Mouse (Mus musculus) midbrain, embryonic 16.5 days (tissue): Measurements from ENCODE around the gene Slc25a45. TPM values are rescaled to one million over a fixed set of nuclear protein-coding genes. Genes with fewer than 3 reads are reported as not detected.

Experiments
- ATAC-seq: fragments of 200-750 bp; cut with Nextera tagmentation; 2 replicates; pipeline ENCODE4 v1.8.0; 2017; ENCODE audit warnings: moderate TSS enrichment
- H3K27ac ChIP-seq: fragments of 300-500 bp; sonication (generic); 2 replicates; pipeline ENCODE4 v1.5.1; 2014; ENCODE audit warnings: mild to moderate bottlenecking, low read length, mixed read lengths
- H3K27me3 ChIP-seq: fragments of 300-500 bp; sonication (generic); 2 replicates; pipeline ENCODE4 v1.6.1; 2014; ENCODE audit warnings: low read depth, low read length, mixed read lengths; ENCODE audit not compliant: control insufficient read depth, insufficient read depth
- H3K36me3 ChIP-seq: fragments of 300-500 bp; sonication (generic); 2 replicates; pipeline ENCODE4 v1.6.1; 2014; ENCODE audit warnings: mild to moderate bottlenecking, low read length, moderate library complexity, mixed read lengths; ENCODE audit not compliant: control insufficient read depth, insufficient read depth
- H3K4me1 ChIP-seq: fragments of 300-500 bp; sonication (generic); 2 replicates; pipeline ENCODE4 v1.6.1; 2014; ENCODE audit warnings: mild to moderate bottlenecking, low read length, mixed read lengths; ENCODE audit not compliant: control insufficient read depth, insufficient read depth
- H3K4me2 ChIP-seq: fragments of 300-500 bp; sonication (generic); 2 replicates; pipeline ENCODE4 v1.6.1; 2014; ENCODE audit warnings: mild to moderate bottlenecking, low read length, mixed read lengths
- H3K4me3 ChIP-seq: fragments of 300-500 bp; sonication (generic); 2 replicates; pipeline ENCODE4 v1.5.1; 2014; ENCODE audit warnings: low read depth, mild to moderate bottlenecking, low read length, moderate library complexity, mixed read lengths
- H3K9ac ChIP-seq: fragments of 300-500 bp; sonication (generic); 2 replicates; pipeline ENCODE4 v1.6.1; 2014; ENCODE audit warnings: low read depth, low read length, mixed read lengths
- H3K9me3 ChIP-seq: fragments of 300-500 bp; sonication (generic); replicated peaks from 2 replicates; pipeline ENCODE4 v1.6.1; 2014; ENCODE audit warnings: mild to moderate bottlenecking, low read length, mixed read lengths; ENCODE audit not compliant: control insufficient read depth, poor library complexity, severe bottlenecking
- WGBS: fragments of 180-500 bp; shearing (Covaris S2); extraction: QIAGEN DNeasy Blood & Tissue Kit; methylation state at CpG from one replicate; pipeline ENCODE4 v1.1.7; 2014; 5-methylcytosine and 5-hydroxymethylcytosine counted together
- polyA plus RNA-seq: library from polyadenylated mRNA; unstranded; fragments of >200 nt; fragmentation: Nextera tagmentation; extraction: Ambion mirVana; gene quantifications from 2 replicates; pipeline ENCODE4 v1.2.1, GENCODE M21; 2015

Slc25a45 gene
- polyA plus RNA-seq, 1 experiment from 2014 or later = 2.0 TPM

DNA sequence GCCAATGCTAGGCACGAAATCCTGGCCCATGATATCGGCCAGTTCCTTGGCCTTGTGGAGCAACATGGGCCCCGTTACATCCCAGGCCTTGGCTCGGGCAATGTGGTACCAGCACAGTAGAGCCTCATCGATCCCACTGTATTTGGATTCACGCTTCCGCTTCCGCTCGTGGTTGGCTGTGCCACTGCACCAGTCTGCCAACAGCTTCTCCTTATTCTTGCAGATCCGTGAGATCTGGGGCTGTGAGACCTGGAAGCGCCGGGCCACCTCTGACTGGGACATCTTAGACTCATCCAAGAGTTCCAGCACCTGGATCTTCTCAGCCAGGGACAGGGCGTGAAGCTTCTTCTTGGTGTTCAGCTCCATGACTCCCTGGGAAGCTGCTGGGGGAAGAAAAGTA, 15.1 kb downstream of the Slc25a45 start:
- peaks cover 25% of the 10 kb centered on the region for H3K4me1 ChIP-seq
- H3K36me3 ChIP-seq = peaks cover 15% of the 10 kb centered on the region; the same call in 1 of the 2 replicates
- peak overlapping the region; percentile 69 for H3K4me3 ChIP-seq
- peak overlapping the region; percentile 91 for H3K9ac ChIP-seq
- ATAC-seq = no peak
- H3K27ac ChIP-seq = peak overlapping the region; percentile 86
- WGBS = 91% methylated on average over 13 of the region's 13 CpGs
- peak overlapping the region; percentile 79 for H3K4me2 ChIP-seq
- H3K9me3 ChIP-seq = no peaks in the 10 kb centered on the region
- no peaks in the 10 kb centered on the region for H3K27me3 ChIP-seq

GRCm38 (mm10) chr19:5893282-5894001, 15.8 kb downstream of the Slc25a45 start:
- Histone ChIP-seq H3K4me1 (peaks cover 25% of the 10 kb centered on the region), H3K27ac (peak overlapping the region; percentile 86), H3K9me3 (no peaks in the 10 kb centered on the region), H3K27me3 (no peaks in the 10 kb centered on the region), H3K36me3 (peaks cover 18% of the 10 kb centered on the region; the same call in 1 of the 2 replicates), H3K9ac (peak overlapping the region; percentile 91), H3K4me2 (peak overlapping the region; percentile 79), H3K4me3 (peak overlapping the region; percentile 69)
- peak; percentile 66 for ATAC-seq
- 11% methylated on average over 18 of the region's 31 CpGs for WGBS

DNA sequence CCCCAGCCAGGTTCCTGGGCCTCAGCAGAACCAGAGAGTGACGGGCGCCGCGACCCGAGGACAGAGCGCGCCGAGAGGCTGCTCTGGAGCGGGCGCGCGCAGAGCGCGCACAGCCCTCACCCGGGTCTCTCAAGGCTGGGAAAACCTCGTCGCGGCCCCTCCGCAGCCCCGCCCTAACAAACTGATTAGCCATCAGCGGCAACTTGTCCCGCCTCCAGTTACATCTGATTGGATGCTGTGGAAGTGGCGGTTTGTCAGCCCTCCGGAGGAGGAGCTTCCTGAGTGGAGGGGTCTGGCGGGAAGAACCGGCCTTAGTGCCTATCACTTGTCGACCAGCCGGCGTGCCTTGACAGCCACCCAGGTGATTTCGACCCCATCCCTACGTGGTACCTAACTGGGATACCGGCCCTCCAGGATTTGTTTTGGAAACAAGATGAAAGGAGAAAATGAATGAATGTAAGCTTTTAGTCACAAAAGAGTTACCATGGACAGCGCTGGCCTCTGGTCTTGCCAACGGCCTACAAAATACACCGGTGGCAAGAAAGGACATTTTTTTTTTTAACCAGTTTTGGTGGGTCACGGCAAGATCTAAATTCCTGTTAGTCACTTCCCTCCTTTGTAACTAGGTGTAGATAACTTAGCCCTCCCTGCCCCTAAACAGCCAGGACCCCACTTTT, 16.5 kb downstream of the Slc25a45 start, which contains the start of gene Tigd3:
Gene Tigd3 (minus strand): TSS at position 148 of the 677 bp plus-strand sequence.
- WGBS = 5% methylated on average over 33 of the region's 36 CpGs
- Histone ChIP-seq H3K36me3 (peaks cover 21% of the 10 kb centered on the region; the same call in 1 of the 2 replicates), H3K27me3 (no peaks in the 10 kb centered on the region), H3K9me3 (no peaks in the 10 kb centered on the region), H3K27ac (peak within 1 kb of the TSS; percentile 86), H3K4me1 (peaks cover 25% of the 10 kb centered on the region), H3K4me3 (peak within 1 kb of the TSS; percentile 69), H3K4me2 (peak within 1 kb of the TSS; percentile 79), H3K9ac (peak within 1 kb of the TSS; percentile 91)
- ATAC-seq = peak; percentile 96

DNA sequence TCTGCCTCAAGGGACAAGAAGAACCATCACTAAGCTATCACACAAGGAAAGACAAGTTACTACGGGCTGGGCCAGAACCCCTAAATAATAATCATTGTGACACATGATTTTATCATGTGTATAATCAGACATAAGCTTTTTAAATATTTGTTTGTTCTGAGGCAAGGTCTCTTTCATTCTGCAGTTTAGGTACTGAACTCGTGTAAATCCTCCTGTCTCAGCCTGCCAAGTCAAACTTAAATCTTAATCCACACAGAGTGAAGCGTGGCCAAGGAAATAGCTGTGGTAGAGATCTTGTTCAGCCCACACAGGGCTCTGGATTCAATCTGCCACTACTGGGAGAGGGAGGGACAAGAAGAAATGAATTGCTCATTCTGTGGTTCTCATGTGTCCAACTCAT, 29.7 kb downstream of the Slc25a45 start:
- ATAC-seq = no peak
- Histone ChIP-seq H3K4me1 (peaks cover 23% of the 10 kb centered on the region), H3K27me3 (no peaks in the 10 kb centered on the region), H3K4me3 (no peak overlapping the region), H3K36me3 (peaks cover 37% of the 10 kb centered on the region), H3K27ac (no peak overlapping the region), H3K9ac (no peak overlapping the region), H3K4me2 (no peak overlapping the region), H3K9me3 (no peaks in the 10 kb centered on the region)
- WGBS = 92% methylated on average over 3 of the region's 3 CpGs

DNA sequence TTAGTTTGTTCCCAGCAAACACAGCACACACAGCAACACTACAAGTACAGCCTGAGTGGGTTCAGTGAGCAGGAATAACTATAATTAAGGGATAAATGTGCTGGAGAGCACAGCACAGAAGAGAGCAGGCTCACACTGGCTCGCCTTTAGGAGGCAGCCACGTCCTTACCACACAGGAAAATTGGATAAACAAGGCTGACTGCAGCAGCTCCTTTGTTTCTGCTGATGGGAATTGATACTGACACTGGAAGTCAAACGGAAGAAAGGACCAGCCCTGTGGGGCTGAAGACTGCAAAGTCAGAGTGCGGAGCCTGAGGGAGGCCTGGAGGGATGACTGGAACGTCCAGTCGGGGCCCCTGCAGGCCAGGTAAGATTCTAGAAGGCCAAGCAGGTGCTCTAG, 32.6 kb downstream of the Slc25a45 start:
- Histone ChIP-seq H3K36me3 (peaks cover 13% of the 10 kb centered on the region; the same call in 1 of the 2 replicates), H3K4me3 (peak overlapping the region; percentile 25), H3K9me3 (no peaks in the 10 kb centered on the region), H3K27me3 (no peaks in the 10 kb centered on the region), H3K9ac (peak overlapping the region; percentile 63), H3K4me1 (peaks cover 28% of the 10 kb centered on the region), H3K4me2 (peak overlapping the region; percentile 93), H3K27ac (peak overlapping the region; percentile 64)
- WGBS = 40% methylated on average over 6 of the region's 6 CpGs
- ATAC-seq = no peak

DNA sequence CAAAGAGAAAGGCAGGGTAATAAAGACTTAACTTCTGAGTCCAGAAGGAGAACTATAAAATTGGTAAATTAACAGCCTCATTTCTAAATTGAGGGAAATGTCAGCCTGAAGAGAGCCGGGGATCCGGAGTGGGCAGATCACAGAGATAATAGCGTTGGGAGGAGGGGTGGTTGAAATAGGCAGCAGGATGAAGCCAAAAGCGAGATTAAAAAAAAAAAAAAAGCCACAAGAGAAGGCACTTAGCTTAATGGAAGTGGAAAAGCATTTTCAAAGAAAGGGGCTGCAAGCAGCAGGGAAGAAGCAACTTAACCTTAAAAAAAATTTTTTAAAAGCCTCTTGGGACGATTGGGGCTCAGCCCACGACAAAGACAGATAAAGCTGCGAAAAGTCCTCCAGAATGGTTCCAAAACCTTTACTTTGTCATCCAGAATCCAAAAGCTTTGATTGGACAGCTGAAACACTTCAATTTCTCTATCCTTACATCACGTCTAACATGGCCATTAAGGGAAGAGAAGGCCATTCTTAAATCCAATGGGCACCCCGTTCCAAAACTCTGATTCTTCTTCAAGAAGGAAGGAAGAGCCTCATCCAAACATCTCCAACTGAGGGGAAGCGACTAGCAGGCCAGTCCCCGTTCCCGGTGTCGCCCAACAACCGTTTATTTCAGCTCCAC, 34.0 kb downstream of the Slc25a45 start:
- H3K9ac ChIP-seq = peak overlapping the region; percentile 89
- peaks cover 7% of the 10 kb centered on the region for H3K36me3 ChIP-seq
- no peaks in the 10 kb centered on the region for H3K27me3 ChIP-seq
- WGBS = 4% methylated on average over 14 of the region's 14 CpGs
- ATAC-seq = no peak
- peak overlapping the region; percentile 94 for H3K4me3 ChIP-seq
- H3K4me2 ChIP-seq = peak overlapping the region; percentile 93
- peak overlapping the region; percentile 80 for H3K27ac ChIP-seq
- no peaks in the 10 kb centered on the region for H3K9me3 ChIP-seq
- peaks cover 28% of the 10 kb centered on the region for H3K4me1 ChIP-seq

- Histone ChIP-seq H3K27ac (peak overlapping the region; percentile 80), H3K4me1 (peaks cover 28% of the 10 kb centered on the region), H3K9me3 (no peaks in the 10 kb centered on the region), H3K4me2 (peak overlapping the region; percentile 93), H3K36me3 (peaks cover 10% of the 10 kb centered on the region), H3K4me3 (peak overlapping the region; percentile 94), H3K9ac (peak overlapping the region; percentile 89), H3K27me3 (no peaks in the 10 kb centered on the region)
- peak; percentile 94 for ATAC-seq
- under 1% methylated on average over 58 of the region's 59 CpGs for WGBS
Observed at GRCm38 (mm10) chr19:5912103-5913006, 34.7 kb downstream of the Slc25a45 start.

GRCm38 (mm10) chr19:5913007-5913719, 35.6 kb downstream of the Slc25a45 start, which contains the start of gene Dpf2:
Dpf2 (minus strand) TSS chr19:5913010.
- H3K27ac ChIP-seq = peak within 1 kb of the TSS; percentile 80
- H3K27me3 ChIP-seq = no peaks in the 10 kb centered on the region
- peak within 1 kb of the TSS; percentile 94 for H3K4me3 ChIP-seq
- peak within 1 kb of the TSS; percentile 93 for H3K4me2 ChIP-seq
- peak within 1 kb of the TSS; percentile 89 for H3K9ac ChIP-seq
- peak; percentile 8; the same call in 1 of the 2 replicates for ATAC-seq
- no peaks in the 10 kb centered on the region for H3K9me3 ChIP-seq
- 24% methylated on average over 13 of the region's 13 CpGs for WGBS
- H3K36me3 ChIP-seq = peaks cover 13% of the 10 kb centered on the region
- H3K4me1 ChIP-seq = peaks cover 28% of the 10 kb centered on the region
